Mouse (Mus musculus) liver, embryonic 13.5 days (tissue): ENCODE data around the gene Ly9. TPM values are rescaled to one million over a fixed set of nuclear protein-coding genes. Genes with fewer than 3 reads are reported as not detected.

Experiments
- ATAC-seq: fragments of 200-750 bp; cut with Nextera tagmentation; 2 replicates; pipeline ENCODE4 v1.8.0; 2017; ENCODE audit warnings: low read depth, mild to moderate bottlenecking, moderate number of reproducible peaks, moderate library complexity
- DNase-seq: peaks from one replicate; pipeline ENCODE4 v3.0.0; 2022
- H3K27ac ChIP-seq: fragments of 300-500 bp; sonication (generic); 2 replicates; pipeline ENCODE4 v1.5.1; 2015; ENCODE audit warnings: moderate library complexity, mild to moderate bottlenecking, inconsistent platforms
- H3K27me3 ChIP-seq: fragments of 300-500 bp; sonication (generic); 2 replicates; pipeline ENCODE4 v1.6.1; 2015; ENCODE audit warnings: mild to moderate bottlenecking, inconsistent platforms
- H3K36me3 ChIP-seq: fragments of 300-500 bp; sonication (generic); 2 replicates; pipeline ENCODE4 v1.6.1; 2015; ENCODE audit warnings: mild to moderate bottlenecking, inconsistent platforms
- H3K4me1 ChIP-seq: fragments of 300-500 bp; sonication (generic); replicated peaks from 2 replicates; pipeline ENCODE4 v1.6.1; 2015; ENCODE audit warnings: inconsistent platforms
- H3K4me2 ChIP-seq: fragments of 300-500 bp; sonication (generic); 2 replicates; pipeline ENCODE4 v1.6.1; 2015; ENCODE audit warnings: inconsistent platforms, mild to moderate bottlenecking, moderate library complexity
- H3K4me3 ChIP-seq: fragments of 300-500 bp; sonication (generic); replicated peaks from 2 replicates; pipeline ENCODE4 v1.5.1; 2015; ENCODE audit warnings: mild to moderate bottlenecking, inconsistent platforms
- H3K9ac ChIP-seq: fragments of 300-500 bp; sonication (generic); 2 replicates; pipeline ENCODE4 v1.6.1; 2015; ENCODE audit warnings: mild to moderate bottlenecking, inconsistent platforms
- H3K9me3 ChIP-seq: fragments of 300-500 bp; sonication (generic); replicated peaks from 2 replicates; pipeline ENCODE4 v1.6.1; 2016; ENCODE audit warnings: inconsistent platforms
- WGBS: fragments of 180-500 bp; shearing (Covaris S2); methylation state at CpG from one replicate; pipeline ENCODE4 v1.1.7; 2015; ENCODE audit not compliant: insufficient replicate concordance; 5-methylcytosine and 5-hydroxymethylcytosine counted together
- polyA plus RNA-seq: library from polyadenylated mRNA; unstranded; fragments of >200 nt; fragmentation: Nextera tagmentation; extraction: Ambion mirVana; gene quantifications from 2 replicates; pipeline ENCODE4 v1.2.1, GENCODE M21; 2015

The Ly9 gene
- polyA plus RNA-seq, 1 experiment from 2014 or later = 0.95 TPM

DNA sequence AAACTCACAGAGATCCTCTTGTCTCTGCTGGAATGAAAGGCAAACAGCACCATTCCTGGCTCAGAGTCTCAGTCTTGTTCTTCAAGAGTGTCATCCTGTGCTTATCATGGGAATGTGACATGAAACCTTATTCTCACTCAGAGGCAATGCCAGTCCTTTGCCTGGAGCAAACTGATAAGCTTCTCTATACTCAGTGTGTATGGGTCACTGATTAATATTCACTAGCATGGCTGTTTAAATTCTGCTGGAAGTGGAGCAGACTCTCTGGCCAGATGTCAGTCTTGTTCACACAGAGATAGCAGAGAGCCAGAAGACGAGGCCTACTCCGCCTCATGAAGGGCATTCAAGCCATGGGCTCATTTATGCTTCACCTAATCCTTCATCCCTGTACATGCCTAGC, 22.6 kb downstream of the Ly9 start:
- Histone ChIP-seq H3K27ac (no peak overlapping the region), H3K27me3 (no peaks in the 10 kb centered on the region), H3K36me3 (no peaks in the 10 kb centered on the region), H3K9me3 (no peaks in the 10 kb centered on the region), H3K4me2 (no peak overlapping the region), H3K9ac (no peak overlapping the region), H3K4me1 (peaks cover 17% of the 10 kb centered on the region), H3K4me3 (no peak overlapping the region)
- WGBS = 25% methylated on average over 2 of the region's 2 CpGs
- DNase-seq (peak; percentile 36), ATAC-seq (peak; percentile 93)

DNA sequence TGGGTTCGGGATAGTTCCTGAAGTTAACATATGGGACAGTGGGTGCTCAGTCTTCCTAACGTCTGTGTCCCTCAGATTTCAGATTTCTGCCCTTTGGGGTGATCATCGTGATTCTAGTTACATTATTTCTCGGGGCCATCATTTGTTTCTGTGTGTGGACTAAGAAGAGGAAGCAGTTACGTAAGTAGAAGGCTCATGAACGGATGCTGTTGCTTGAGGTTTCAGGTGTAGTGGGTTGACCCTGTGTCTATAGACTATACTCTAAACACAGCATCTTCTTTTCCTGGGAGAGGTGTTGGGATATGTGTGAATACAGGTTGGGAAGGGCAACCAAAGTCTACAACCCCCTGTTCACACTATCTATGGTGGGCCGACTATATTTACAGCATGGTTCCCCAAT, 30.0 kb downstream of the Ly9 start:
- Histone ChIP-seq H3K27ac (no peak overlapping the region), H3K4me1 (no peaks in the 10 kb centered on the region), H3K9ac (no peak overlapping the region), H3K36me3 (no peaks in the 10 kb centered on the region), H3K4me2 (no peak overlapping the region), H3K9me3 (no peaks in the 10 kb centered on the region), H3K27me3 (0 out of 2 replicates have a peak, but pooled peaks cover 2% of the 10 kb centered on the region), H3K4me3 (no peak overlapping the region)
- DNase-seq (no peak), ATAC-seq (no peak)
- 70% methylated on average over 7 of the region's 7 CpGs for WGBS

DNA sequence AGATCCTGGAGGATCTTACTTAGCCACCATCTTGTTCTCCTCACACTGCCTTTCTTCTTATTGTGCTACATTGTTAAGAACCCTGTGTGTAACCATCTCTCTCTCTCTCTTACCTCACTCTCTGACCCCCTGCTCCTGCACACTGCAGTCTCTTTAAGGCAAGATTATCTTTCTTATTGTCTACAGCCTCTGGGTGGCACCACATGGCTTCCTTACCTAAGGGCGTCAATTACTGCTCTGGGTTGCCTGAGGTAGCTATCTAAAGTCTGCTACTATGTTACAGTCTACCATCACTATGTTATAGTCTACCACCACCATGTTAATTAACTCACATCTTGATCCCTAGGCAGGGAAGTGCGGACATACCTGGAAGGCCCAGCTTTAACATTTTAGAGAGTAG, 38.8 kb downstream of the Ly9 start:
- H3K36me3 ChIP-seq = no peaks in the 10 kb centered on the region
- H3K27me3 ChIP-seq = no peaks in the 10 kb centered on the region
- no peak overlapping the region for H3K27ac ChIP-seq
- no peak overlapping the region for H3K9ac ChIP-seq
- no peak overlapping the region for H3K4me2 ChIP-seq
- ATAC-seq (no peak), DNase-seq (no peak)
- no peak overlapping the region for H3K4me3 ChIP-seq
- WGBS = 53% methylated on average over 2 of the region's 2 CpGs
- H3K4me1 ChIP-seq = peaks cover 16% of the 10 kb centered on the region
- H3K9me3 ChIP-seq = no peaks in the 10 kb centered on the region

DNA sequence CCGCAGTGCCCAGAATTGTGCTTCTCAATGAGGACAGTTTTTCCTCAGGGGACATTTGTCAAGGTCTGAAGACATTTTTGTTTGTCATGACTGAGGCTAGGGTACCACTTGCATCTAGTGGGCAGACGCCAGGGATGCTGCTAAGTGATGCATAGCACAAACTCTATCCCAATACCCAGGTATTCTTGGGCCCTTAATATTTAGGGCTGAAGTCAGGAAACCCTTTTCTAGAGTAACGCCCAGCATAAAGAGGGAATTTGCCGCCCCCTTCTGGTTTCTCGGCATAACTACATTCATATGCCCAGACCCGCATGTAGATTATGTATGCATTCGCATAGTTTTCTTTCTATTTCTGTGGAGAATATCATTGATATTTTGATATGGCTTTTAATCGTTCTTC, 40.4 kb downstream of the Ly9 start:
- DNase-seq = no peak

DNA sequence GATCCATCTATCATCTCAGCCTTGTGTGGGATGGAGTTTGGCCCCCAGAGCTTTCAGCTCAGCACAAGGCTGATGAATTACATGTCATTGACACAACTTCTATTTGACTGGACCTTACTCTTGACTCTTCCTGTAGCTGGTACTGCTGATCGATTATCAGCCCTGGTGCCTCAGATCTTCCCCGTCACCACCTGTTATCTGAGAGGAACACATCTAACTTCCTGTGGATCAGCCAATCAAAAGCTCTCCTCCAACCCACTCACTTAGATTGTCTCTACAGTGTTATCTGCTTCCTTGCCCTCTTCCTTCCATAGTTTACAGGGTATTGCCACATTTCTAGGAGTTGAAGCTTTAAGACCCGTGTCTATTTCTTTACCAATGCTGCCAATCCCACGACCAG, 41.3 kb downstream of the Ly9 start:
- H3K27me3 ChIP-seq = no peaks in the 10 kb centered on the region
- DNase-seq (no peak), ATAC-seq (no peak; the same call in 1 of the 2 replicates)
- H3K36me3 ChIP-seq = no peaks in the 10 kb centered on the region
- WGBS = 10% methylated on average over 4 of the region's 4 CpGs
- H3K4me3 ChIP-seq = no peak overlapping the region
- peaks cover 20% of the 10 kb centered on the region for H3K4me1 ChIP-seq
- no peak overlapping the region for H3K4me2 ChIP-seq
- no peak overlapping the region for H3K27ac ChIP-seq
- no peak overlapping the region for H3K9ac ChIP-seq
- H3K9me3 ChIP-seq = no peaks in the 10 kb centered on the region

More for the DNA sequence above, 40.4 kb downstream of the Ly9 start:
- ATAC-seq = no peak
- Histone ChIP-seq H3K27me3 (no peaks in the 10 kb centered on the region), H3K9me3 (no peaks in the 10 kb centered on the region), H3K36me3 (no peaks in the 10 kb centered on the region), H3K9ac (no peak overlapping the region), H3K4me1 (peaks cover 20% of the 10 kb centered on the region), H3K4me2 (no peak overlapping the region), H3K4me3 (no peak overlapping the region), H3K27ac (no peak overlapping the region)
- 16% methylated on average over 8 of the region's 8 CpGs for WGBS

DNA sequence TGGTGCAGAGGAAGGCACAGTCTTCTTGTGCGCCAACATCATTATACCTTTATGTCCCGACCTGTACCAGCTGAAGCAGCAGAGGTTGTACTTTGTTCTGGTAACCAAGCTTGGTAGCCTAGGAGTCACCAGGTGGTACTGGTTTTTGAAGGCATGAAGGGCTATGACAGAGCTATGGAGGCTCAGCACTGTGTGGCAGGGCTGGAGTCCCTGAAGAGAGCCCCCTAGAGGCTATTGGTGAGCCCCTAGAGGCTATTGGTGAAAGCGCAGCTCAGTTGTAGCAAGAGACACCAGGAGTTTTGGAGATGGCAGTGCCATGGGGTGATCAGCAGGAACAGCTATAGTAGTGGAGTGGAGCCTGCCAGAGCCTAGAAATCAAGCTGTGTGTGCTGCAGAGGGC, 43.0 kb downstream of the Ly9 start:
- peak; percentile 56; the same call in 1 of the 2 replicates for ATAC-seq
- H3K9ac ChIP-seq = no peak overlapping the region
- no peaks in the 10 kb centered on the region for H3K36me3 ChIP-seq
- no peak overlapping the region for H3K4me3 ChIP-seq
- WGBS = 54% methylated on average over 3 of the region's 3 CpGs
- DNase-seq = no peak
- no peak overlapping the region for H3K27ac ChIP-seq
- no peaks in the 10 kb centered on the region for H3K27me3 ChIP-seq
- no peaks in the 10 kb centered on the region for H3K9me3 ChIP-seq
- H3K4me1 ChIP-seq = peaks cover 20% of the 10 kb centered on the region
- H3K4me2 ChIP-seq = no peak overlapping the region

DNA sequence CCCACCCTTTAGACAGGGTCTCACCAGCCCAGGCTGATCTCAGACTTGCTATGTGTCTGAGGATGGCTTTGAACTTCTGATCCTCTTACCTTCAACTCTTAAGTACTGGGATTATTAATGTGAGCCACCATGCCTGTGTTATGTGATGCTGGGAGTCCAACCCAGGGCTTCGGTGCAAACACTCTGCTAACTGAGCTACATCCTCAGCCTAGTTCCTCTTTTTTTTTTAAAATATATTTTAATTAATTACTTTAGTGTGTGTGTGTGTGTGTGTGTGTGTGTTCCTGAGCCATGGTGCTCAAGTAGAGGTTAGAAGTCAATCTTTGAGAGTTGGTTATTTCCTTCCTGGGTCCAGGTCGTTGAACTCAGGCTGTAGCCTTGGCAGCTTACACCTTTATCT, 44.2 kb downstream of the Ly9 start:
- Histone ChIP-seq H3K9me3 (no peaks in the 10 kb centered on the region), H3K9ac (no peak overlapping the region), H3K4me3 (no peak overlapping the region), H3K36me3 (no peaks in the 10 kb centered on the region), H3K4me1 (peaks cover 20% of the 10 kb centered on the region), H3K27ac (no peak overlapping the region), H3K4me2 (no peak overlapping the region), H3K27me3 (no peaks in the 10 kb centered on the region)
- WGBS = 32% methylated on average over 2 of the region's 2 CpGs
- no peak for ATAC-seq
- DNase-seq = no peak

DNA sequence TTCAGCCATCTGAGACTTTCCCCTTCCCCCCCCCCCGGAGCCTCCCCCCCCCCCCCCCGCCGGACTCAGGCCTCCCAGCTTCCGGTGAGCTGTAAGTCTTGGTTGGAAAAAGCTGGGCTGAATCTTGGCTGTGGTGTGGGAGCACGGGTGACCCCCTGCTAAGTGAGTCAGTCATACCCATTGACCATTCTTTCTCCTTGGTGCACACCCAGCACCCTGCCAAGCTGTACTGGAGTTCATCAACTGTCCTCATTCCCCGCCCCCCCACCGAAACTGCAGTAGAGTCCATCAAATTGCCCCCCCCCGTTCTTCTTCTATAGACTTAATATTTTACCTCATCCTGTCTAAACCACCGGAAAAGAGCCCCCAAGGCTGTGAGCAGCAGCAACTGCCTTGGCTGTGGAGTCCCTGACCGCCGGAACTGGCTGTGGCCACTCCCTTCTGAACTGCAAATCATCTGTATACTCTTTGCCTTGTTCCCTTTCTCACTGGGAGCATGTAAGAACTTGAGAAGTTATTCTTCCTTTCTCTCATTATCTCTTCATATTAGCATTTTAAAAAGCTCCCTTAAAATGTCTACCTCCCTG, 45.5 kb downstream of the Ly9 start:
- no peak overlapping the region for H3K9ac ChIP-seq
- DNase-seq (no peak), ATAC-seq (no peak; the same call in 1 of the 2 replicates)
- H3K27me3 ChIP-seq = no peaks in the 10 kb centered on the region
- H3K36me3 ChIP-seq = no peaks in the 10 kb centered on the region
- no peak overlapping the region for H3K4me3 ChIP-seq
- peaks cover 19% of the 10 kb centered on the region for H3K4me1 ChIP-seq
- H3K27ac ChIP-seq = peak overlapping the region; percentile 39; the same call in 1 of the 2 replicates
- no peaks in the 10 kb centered on the region for H3K9me3 ChIP-seq
- WGBS = 10% methylated on average over 7 of the region's 11 CpGs
- peak overlapping the region; percentile 30; the same call in 1 of the 2 replicates for H3K4me2 ChIP-seq

DNA sequence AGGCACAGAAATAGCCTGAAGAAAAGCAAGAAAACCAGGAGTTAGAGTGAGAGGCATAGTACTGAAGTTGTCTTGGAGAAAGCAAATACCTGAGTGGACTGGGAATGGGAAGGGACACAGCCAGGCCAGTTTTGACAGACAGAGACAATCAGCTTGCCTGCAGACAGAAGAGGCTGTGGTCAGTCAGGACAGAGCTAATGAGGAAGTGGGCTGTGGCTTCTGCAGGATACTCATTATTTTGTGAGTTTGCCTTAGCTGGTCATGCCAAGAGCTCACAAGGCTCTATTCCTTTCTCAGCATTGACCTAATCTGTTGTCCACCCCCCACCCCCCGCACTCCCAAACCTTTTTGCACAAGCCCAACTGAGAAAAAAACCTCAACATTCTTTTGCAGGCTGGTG, 46.0 kb downstream of the Ly9 start:
- ATAC-seq (no peak), DNase-seq (no peak)
- Histone ChIP-seq H3K9me3 (no peaks in the 10 kb centered on the region), H3K4me3 (no peak overlapping the region), H3K27ac (0 out of 2 replicates have a peak overlapping the region, but pooled peaks have one; percentile 13), H3K36me3 (no peaks in the 10 kb centered on the region), H3K9ac (no peak overlapping the region), H3K27me3 (no peaks in the 10 kb centered on the region), H3K4me1 (peaks cover 16% of the 10 kb centered on the region), H3K4me2 (peak overlapping the region; percentile 30; the same call in 1 of the 2 replicates)
- 27% methylated on average over 1 of the region's 1 CpGs for WGBS

DNA sequence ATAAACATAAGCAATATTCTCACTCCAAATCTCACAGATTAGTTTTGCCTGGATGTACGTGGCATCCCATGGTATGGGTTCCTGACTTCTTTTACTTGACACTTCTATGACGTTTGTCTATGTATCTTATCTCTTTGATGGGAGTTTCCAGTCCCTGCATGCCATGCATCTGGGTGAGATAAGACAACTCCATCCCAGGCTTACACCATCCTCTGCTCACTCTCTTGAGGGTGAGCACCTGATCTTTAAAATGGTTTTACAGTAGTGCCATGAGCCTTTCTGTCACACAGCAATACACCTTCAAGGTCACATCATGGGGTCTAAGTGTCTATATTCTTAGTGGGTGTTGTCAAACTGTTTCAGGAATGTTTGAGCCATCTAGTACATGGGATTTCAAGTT, 46.9 kb downstream of the Ly9 start:
- Histone ChIP-seq H3K9ac (no peak overlapping the region), H3K4me1 (peaks cover 7% of the 10 kb centered on the region), H3K4me3 (no peak overlapping the region), H3K9me3 (no peaks in the 10 kb centered on the region), H3K27ac (no peak overlapping the region), H3K4me2 (no peak overlapping the region), H3K36me3 (no peaks in the 10 kb centered on the region), H3K27me3 (no peaks in the 10 kb centered on the region)
- no peak for DNase-seq
- 21% methylated on average over 2 of the region's 2 CpGs for WGBS
- no peak for ATAC-seq

DNA sequence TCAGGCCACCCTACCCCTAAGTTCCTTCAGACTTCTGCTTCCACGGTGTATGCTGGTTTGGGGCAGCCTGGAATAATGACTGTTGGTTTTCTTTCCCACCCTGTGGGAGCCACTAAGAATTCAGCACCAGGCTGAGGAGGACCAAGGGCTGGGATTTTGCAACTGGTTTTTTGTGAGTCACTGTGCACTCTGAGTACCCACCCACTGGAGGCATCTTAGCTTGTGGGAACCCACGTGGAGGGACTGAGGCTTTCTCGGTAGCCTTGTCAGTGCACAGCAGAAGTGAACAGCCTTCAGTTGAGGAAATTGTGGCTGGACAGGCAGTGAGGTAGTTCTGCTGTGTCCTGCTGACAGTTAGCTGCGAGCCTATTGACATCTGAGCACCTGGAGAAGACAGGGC, 48.3 kb downstream of the Ly9 start, which contains the start of gene Cd244a:
Gene Cd244a (plus strand): TSS at position 296 of the 400 bp plus-strand sequence.
- no peaks in the 10 kb centered on the region for H3K27me3 ChIP-seq
- H3K4me3 ChIP-seq = no peak within 1 kb of the TSS
- DNase-seq (no peak), ATAC-seq (no peak; the same call in 1 of the 2 replicates)
- no peaks in the 10 kb centered on the region for H3K9me3 ChIP-seq
- no peak within 1 kb of the TSS for H3K4me2 ChIP-seq
- H3K9ac ChIP-seq = no peak within 1 kb of the TSS
- 21% methylated on average over 4 of the region's 4 CpGs for WGBS
- no peaks in the 10 kb centered on the region for H3K36me3 ChIP-seq
- peaks cover 4% of the 10 kb centered on the region for H3K4me1 ChIP-seq
- H3K27ac ChIP-seq = no peak within 1 kb of the TSS

DNA sequence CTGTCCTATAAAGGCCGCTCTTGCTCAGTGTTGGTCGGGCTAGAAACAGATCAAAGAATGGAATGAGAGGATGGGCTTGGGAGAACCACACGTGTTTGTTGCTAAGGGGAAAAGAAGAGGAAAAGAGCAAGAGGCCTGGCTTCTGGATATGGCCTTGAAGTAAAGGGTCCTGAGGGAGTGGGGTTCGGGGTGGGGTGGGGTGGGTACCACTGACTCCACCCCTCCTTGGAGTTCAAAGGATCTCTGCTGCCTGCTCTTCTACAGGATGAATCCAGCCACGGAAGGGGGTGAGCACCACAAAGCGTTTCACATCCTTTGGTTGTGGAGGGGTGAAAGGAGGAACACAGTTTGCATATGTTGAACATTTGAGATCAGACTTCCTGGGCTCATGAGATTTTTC, 48.8 kb downstream of the Ly9 start:
- H3K9ac ChIP-seq = no peak overlapping the region
- no peaks in the 10 kb centered on the region for H3K9me3 ChIP-seq
- no peaks in the 10 kb centered on the region for H3K27me3 ChIP-seq
- peaks cover 4% of the 10 kb centered on the region for H3K4me1 ChIP-seq
- ATAC-seq = no peak
- H3K36me3 ChIP-seq = no peaks in the 10 kb centered on the region
- no peak for DNase-seq
- WGBS = 56% methylated on average over 6 of the region's 6 CpGs
- no peak overlapping the region for H3K27ac ChIP-seq
- H3K4me2 ChIP-seq = no peak overlapping the region
- H3K4me3 ChIP-seq = no peak overlapping the region
